Mouse (Mus musculus) forebrain, embryonic 11.5 days (tissue): ENCODE measurements around the gene 1700093K21Rik. TPM values are rescaled to one million over a fixed set of nuclear protein-coding genes. Genes with fewer than 3 reads are reported as not detected.

ENCODE experiments used
- microRNA-seq: library from miRNA; unstranded; fragments of <30 nt; microRNA quantifications from one replicate; pipeline ENCODE4, GENCODE M21; 2016; ENCODE audit not compliant: insufficient number of aligned reads
- polyA plus RNA-seq: library from polyadenylated mRNA; unstranded; fragments of >200 nt; fragmentation: Nextera tagmentation; extraction: Ambion mirVana; gene quantifications from 2 replicates; pipeline ENCODE4 v1.2.1, GENCODE M21; 2014

1700093K21Rik gene
- polyA plus RNA-seq, 1 experiment from 2014 or later = not detected

Small RNAs within 50 kb of the gene (microRNA-seq; reads per million reads assigned to microRNA genes)
- gene Gm47279 = not detected

Other genes starting within 250 kb of the 1700093K21Rik start
- gene Usp34, start 214.3 kb downstream of the 1700093K21Rik start, polyA plus RNA-seq = 30.8 and 32.8 TPM in 2 replicates
- 165 and 173 TPM in 2 replicates for gene Ahsa2, start 23.1 kb downstream of the 1700093K21Rik start, polyA plus RNA-seq
- gene 0610010F05Rik, start 112.5 kb upstream of the 1700093K21Rik start, polyA plus RNA-seq = 56.8 and 59.8 TPM in 2 replicates
- gene Pus10, start 144.5 kb upstream of the 1700093K21Rik start, polyA plus RNA-seq = 23.6 and 30.8 TPM in 2 replicates
- 42.8 and 43.6 TPM in 2 replicates for gene Pex13, start 144.8 kb upstream of the 1700093K21Rik start, polyA plus RNA-seq
- gene Rel, start 249.8 kb upstream of the 1700093K21Rik start, polyA plus RNA-seq = 0.63 and 0.67 TPM in 2 replicates